26 mouse cellular contexts compared by ENCODE assay signal in the genomic region with DNA sequence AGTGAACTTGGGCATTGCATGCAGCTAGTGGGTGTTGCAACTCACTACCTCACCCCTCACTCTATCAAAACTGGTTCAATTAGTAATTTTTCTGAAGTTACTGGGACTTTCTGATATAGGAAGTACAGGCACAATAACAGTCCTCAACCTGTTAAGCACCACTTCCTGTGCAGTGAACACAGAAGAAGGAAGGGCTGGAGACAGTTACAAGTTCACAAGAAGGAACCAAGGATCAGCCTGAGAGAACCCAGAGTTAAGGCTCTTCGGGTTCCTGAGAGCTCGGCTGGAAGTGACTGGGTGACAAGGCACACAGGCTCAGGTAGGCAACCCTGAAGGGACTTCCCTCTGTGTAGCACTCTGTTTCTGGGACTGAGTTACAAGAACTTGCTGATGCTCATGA. TPM values are rescaled to one million over a fixed set of nuclear protein-coding genes. Genes with fewer than 3 reads are reported as not detected.
DNase-seq lines count a peak whose midpoint lies in the region; ATAC-seq and TF ChIP-seq lines count a peak whose summit lies in the region.
"Not testable (repeated sequence)": the region's sequence is repeated elsewhere in the genome, so short reads cannot be mapped to it uniquely, and the experiment has no call there.
"Had no signal": no experiment of that assay in that cellular context is flagged by ENCODE, and none has a peak within 500 bp of the region (broad histone marks: within the 10 kb centered on the region; RNA-seq: fewer than 3 reads in every experiment).

No protein-coding gene starts in this region.

- not testable (repeated sequence) for H3K4me1 ChIP-seq in brown adipose tissue, adult 24 weeks (ENCODE audit: control insufficient read depth, insufficient read depth, insufficient read length, low read length); heart, adult 2 months (ENCODE audit: control insufficient read depth, insufficient read depth, low read length); small intestine, adult 2 months (ENCODE audit: control insufficient read depth, insufficient read depth, insufficient read length, low read length)

- not testable (repeated sequence) for H3K79me2 ChIP-seq in heart, adult 2 months (replicated peaks; ENCODE audit: control insufficient read depth, insufficient read depth, low read length)

- not testable (repeated sequence) for H3K36me3 ChIP-seq in heart, adult 2 months (ENCODE audit: control insufficient read depth, insufficient read depth, low read length); small intestine, adult 2 months (ENCODE audit: control insufficient read depth, insufficient read depth, low read length)

- WGBS in heart, adult 2 months: 70% methylated on average over 2 of the region's 2 CpGs
- 74% methylated on average over 2 of the region's 2 CpGs for WGBS in small intestine, adult 2 months

- H3K9ac ChIP-seq in heart, adult 2 months (ENCODE audit: low read depth, low read length): 0 out of 2 replicates have a peak overlapping the region, but pooled peaks have one; percentile 12

- intact Hi-C loops in heart, adult 2 months (cut with DNase I): not testable (repeated sequence)

- TF ChIP-seq POLR2A in heart, adult 2 months (IDR thresholded peaks at IDR 0.05; ENCODE audit: insufficient read depth, low read depth, low read length); small intestine, adult 2 months (IDR thresholded peaks at IDR 0.05; ENCODE audit: low read depth, low read length): not testable (repeated sequence)

- not testable (repeated sequence) for DNase-seq in heart, adult 2 months
- DNase-seq in thymus, postnatal 0 days (ENCODE audit: low spot score): peak; percentile 48

- peak; percentile 39 for ATAC-seq in CD4-positive, CD25-positive, alpha-beta regulatory T cell, adult 4 months
- peak; percentile 39 for ATAC-seq in inflammation-experienced regulatory T-cells, adult 6 months
- ATAC-seq in megakaryocyte, adult 5-6 weeks (ENCODE audit: poor library complexity, severe bottlenecking): peak; percentile 70

- H3K27me3 ChIP-seq in heart, adult 2 months (ENCODE audit: control insufficient read depth, insufficient read depth, low read length); small intestine, adult 2 months (ENCODE audit: control insufficient read depth, insufficient read depth, low read length): not testable (repeated sequence)

- TF ChIP-seq CTCF in heart, adult 2 months (IDR thresholded peaks at IDR 0.05); small intestine, adult 2 months (IDR thresholded peaks at IDR 0.05; ENCODE audit: extremely low read depth, insufficient read length, insufficient replicate concordance, low read depth, low read length): not testable (repeated sequence)

- H3K4me3 ChIP-seq in brown adipose tissue, adult 24 weeks (ENCODE audit: insufficient read depth, low read depth, low read length): peak overlapping the region; percentile 40
- H3K4me3 ChIP-seq in heart, adult 2 months: not testable (repeated sequence)
- H3K4me3 ChIP-seq in small intestine, adult 2 months (ENCODE audit: low read depth, low read length): peak overlapping the region; percentile 38

- peak overlapping the region; percentile 60; the same call in 1 of the 2 replicates for H3K27ac ChIP-seq in brown adipose tissue, adult 24 weeks (replicated peaks; ENCODE audit: low read depth, low read length)
- not testable (repeated sequence) for H3K27ac ChIP-seq in heart, adult 2 months
- H3K27ac ChIP-seq in small intestine, adult 2 months (ENCODE audit: insufficient read depth, low read depth, low read length): 0 out of 2 replicates have a peak overlapping the region, but pooled peaks have one; percentile 2

- not testable (repeated sequence) for TF ChIP-seq EP300 in heart, adult 2 months (IDR thresholded peaks at IDR 0.05; ENCODE audit: insufficient read depth, low read depth, low read length)

RNA-seq across cellular contexts. Expression of gene Ms4a6b, which starts 2.0 kb away (rescaled TPM):
- 1,000 to 10,000 TPM; 1,239 to 1,299 TPM for polyA plus RNA-seq in CD4-positive, CD25-positive, alpha-beta regulatory T cell, adult 4 months (2017; shearing (Covaris generic))
- 3.9 and 4.5 TPM in 2 replicates for polyA plus RNA-seq in brown adipose tissue, adult 24 weeks (2012; ENCODE audit: insufficient read depth, insufficient read length, missing spikeins)
- 1 to 10 TPM; 5.1 to 9.3 TPM for total RNA-seq in heart, adult 2 months (2021)
- 3.1 and 4.5 TPM in 2 replicates for polyA plus RNA-seq in heart, adult 2 months (2012; rRNA removed)
- 1,000 to 10,000 TPM; 1,170 to 1,320 (median 1,200) TPM for polyA plus RNA-seq in inflammation-experienced regulatory T-cells, adult 6 months (2017; shearing (Covaris generic))
- 242 and 270 TPM in 2 replicates for total RNA-seq in megakaryocyte, adult 5-6 weeks (2015)
- 138 and 141 TPM in 2 replicates for total RNA-seq in megakaryocyte, adult 5-6 weeks (2017)
- polyA plus RNA-seq in small intestine, adult 2 months (2012; rRNA removed): 1.2 and 1.3 TPM in 2 replicates
- 38.0 and 44.1 TPM in 2 replicates for polyA plus RNA-seq in thymus, postnatal 0 days (2015; fragmentation: Nextera tagmentation; extraction: Ambion mirVana)
- total RNA-seq: MEL had no signal
- polyA plus RNA-seq: myocyte, Patski had no signal

RNA-seq across cellular contexts. Expression of gene Ms4a4d, which starts 18.2 kb away (rescaled TPM):
- 1 to 10 TPM; 3.9 to 6.3 TPM for polyA plus RNA-seq in CD4-positive, CD25-positive, alpha-beta regulatory T cell, adult 4 months (2017; shearing (Covaris generic))
- 5.7 and 7.2 TPM in 2 replicates for polyA plus RNA-seq in brown adipose tissue, adult 24 weeks (2012; ENCODE audit: insufficient read depth, insufficient read length, missing spikeins)
- 1 to 10 TPM; 6.9 to 8.0 TPM for total RNA-seq in heart, adult 2 months (2021)
- 16.0 and 19.6 TPM in 2 replicates for polyA plus RNA-seq in heart, adult 2 months (2012; rRNA removed)
- 1 to 10 TPM; 2.1 to 5.3 (median 3.7) TPM for polyA plus RNA-seq in inflammation-experienced regulatory T-cells, adult 6 months (2017; shearing (Covaris generic))
- total RNA-seq in megakaryocyte, adult 5-6 weeks (2015): 0.21 and 0.54 TPM in 2 replicates
- 0.53 TPM in 1 of 2 replicates, not detected in the other for total RNA-seq in megakaryocyte, adult 5-6 weeks (2017)
- 5.5 and 6.6 TPM in 2 replicates for polyA plus RNA-seq in small intestine, adult 2 months (2012; rRNA removed)
- polyA plus RNA-seq in thymus, postnatal 0 days (2015; fragmentation: Nextera tagmentation; extraction: Ambion mirVana): 2.0 and 2.4 TPM in 2 replicates
- total RNA-seq: layer of hippocampus, adult 8-10 months; layer of hippocampus, postnatal 25 days; left cerebral cortex, adult 8-10 months; left cerebral cortex, postnatal 36 days; MEL had no signal
- polyA plus RNA-seq: forebrain, embryonic 13.5 days; hindbrain, embryonic 16.5 days; midbrain, embryonic 16.5 days had no signal

RNA-seq across cellular contexts. Expression of gene Gm8369, which starts 32.6 kb away (rescaled TPM):
- polyA plus RNA-seq in CD4-positive, CD25-positive, alpha-beta regulatory T cell, adult 4 months (2017; shearing (Covaris generic)): 100 to 1,000 TPM; 420 to 532 TPM
- polyA plus RNA-seq in brown adipose tissue, adult 24 weeks (2012; ENCODE audit: insufficient read depth, insufficient read length, missing spikeins): not detected in 2 replicates
- total RNA-seq in heart, adult 2 months (2021): under 1 TPM in 1 of 2 experiments, not detected in 1; 0.32 TPM
- 1.4 and 1.7 TPM in 2 replicates for polyA plus RNA-seq in heart, adult 2 months (2012; rRNA removed)
- polyA plus RNA-seq in inflammation-experienced regulatory T-cells, adult 6 months (2017; shearing (Covaris generic)): 100 to 1,000 TPM; 382 to 635 (median 544) TPM
- 16.9 and 21.9 TPM in 2 replicates for total RNA-seq in megakaryocyte, adult 5-6 weeks (2015)
- total RNA-seq in megakaryocyte, adult 5-6 weeks (2017): 10.4 and 12.3 TPM in 2 replicates
- polyA plus RNA-seq in small intestine, adult 2 months (2012; rRNA removed): 0.28 and 0.82 TPM in 2 replicates
- polyA plus RNA-seq in thymus, postnatal 0 days (2015; fragmentation: Nextera tagmentation; extraction: Ambion mirVana): 0.41 and 0.91 TPM in 2 replicates
- total RNA-seq: MEL had no signal
- polyA plus RNA-seq: embryonic facial prominence, embryonic 11.5 days; forebrain, embryonic 13.5 days; heart, embryonic 12.5 days; hindbrain, embryonic 11.5 days; hindbrain, embryonic 16.5 days; intestine, embryonic 16.5 days; kidney, postnatal 0 days; limb, embryonic 13.5 days; liver, embryonic 11.5 days; midbrain, embryonic 11.5 days; midbrain, embryonic 16.5 days; myocyte; neural tube, embryonic 13.5 days; Patski had no signal

RNA-seq across cellular contexts. Expression of gene Ms4a6c, which starts 49.2 kb away (rescaled TPM):
- polyA plus RNA-seq in CD4-positive, CD25-positive, alpha-beta regulatory T cell, adult 4 months (2017; shearing (Covaris generic)): 10 to 100 TPM; 13.4 to 20.1 TPM
- 2.7 and 3.9 TPM in 2 replicates for polyA plus RNA-seq in brown adipose tissue, adult 24 weeks (2012; ENCODE audit: insufficient read depth, insufficient read length, missing spikeins)
- total RNA-seq in heart, adult 2 months (2021): 1 to 10 TPM; 8.1 to 9.1 TPM
- 3.9 and 4.0 TPM in 2 replicates for polyA plus RNA-seq in heart, adult 2 months (2012; rRNA removed)
- 10 to 100 TPM; 17.0 to 36.7 (median 21.0) TPM for polyA plus RNA-seq in inflammation-experienced regulatory T-cells, adult 6 months (2017; shearing (Covaris generic))
- total RNA-seq in megakaryocyte, adult 5-6 weeks (2015): 815 and 879 TPM in 2 replicates
- 614 and 767 TPM in 2 replicates for total RNA-seq in megakaryocyte, adult 5-6 weeks (2017)
- 1.1 and 1.6 TPM in 2 replicates for polyA plus RNA-seq in small intestine, adult 2 months (2012; rRNA removed)
- polyA plus RNA-seq in thymus, postnatal 0 days (2015; fragmentation: Nextera tagmentation; extraction: Ambion mirVana): 8.0 and 8.2 TPM in 2 replicates
- total RNA-seq: MEL had no signal
- polyA plus RNA-seq: myocyte, Patski had no signal

Comparison
In these comparisons a context has a peak if more than half of its experiments do, and no peak if none do; other contexts are left out.
1. RNA of gene Ms4a6b, which starts 2.0 kb away (polyA plus RNA-seq): 1,239 to 1,299 TPM in CD4-positive, CD25-positive, alpha-beta regulatory T cell, adult 4 months and 1,170 to 1,320 TPM in inflammation-experienced regulatory T-cells, adult 6 months; 38.0 to 44.1 TPM in thymus, postnatal 0 days, 3.9 to 4.5 TPM in brown adipose tissue, adult 24 weeks, 3.1 to 4.5 TPM in heart, adult 2 months and 1.2 to 1.3 TPM in small intestine, adult 2 months; every median in the first group is over 10 times any median in the second.
2. RNA of gene Gm8369, which starts 32.6 kb away (polyA plus RNA-seq): 382 to 635 TPM in inflammation-experienced regulatory T-cells, adult 6 months and 420 to 532 TPM in CD4-positive, CD25-positive, alpha-beta regulatory T cell, adult 4 months; 1.4 to 1.7 TPM in heart, adult 2 months, 0.41 to 0.91 TPM in thymus, postnatal 0 days, 0.28 to 0.82 TPM in small intestine, adult 2 months and not detected in brown adipose tissue, adult 24 weeks; every median in the first group is over 100 times any median in the second.
3. Peak in every context shown above with its lines, with median percentiles within 50 percentile points of each other: ATAC-seq.